Mouse (Mus musculus) cerebellum, adult 2 months (tissue): Measurements from ENCODE around the gene AI182371.

Experiments
- CTCF ChIP-seq: fragments of 200-500 bp; IDR thresholded peaks from 2 replicates; pipeline ENCODE4 v1.5.1; 2011; ENCODE audit warnings: low read depth, mild to moderate bottlenecking, control low read depth, low read length, moderate library complexity, borderline replicate concordance; ENCODE audit not compliant: insufficient read depth
- POLR2A ChIP-seq: fragments of 200-500 bp; IDR thresholded peaks from 2 replicates; pipeline ENCODE4 v1.6.1; 2011; ENCODE audit warnings: low read length, control low read depth, borderline replicate concordance; ENCODE audit not compliant: insufficient read depth

DNA sequence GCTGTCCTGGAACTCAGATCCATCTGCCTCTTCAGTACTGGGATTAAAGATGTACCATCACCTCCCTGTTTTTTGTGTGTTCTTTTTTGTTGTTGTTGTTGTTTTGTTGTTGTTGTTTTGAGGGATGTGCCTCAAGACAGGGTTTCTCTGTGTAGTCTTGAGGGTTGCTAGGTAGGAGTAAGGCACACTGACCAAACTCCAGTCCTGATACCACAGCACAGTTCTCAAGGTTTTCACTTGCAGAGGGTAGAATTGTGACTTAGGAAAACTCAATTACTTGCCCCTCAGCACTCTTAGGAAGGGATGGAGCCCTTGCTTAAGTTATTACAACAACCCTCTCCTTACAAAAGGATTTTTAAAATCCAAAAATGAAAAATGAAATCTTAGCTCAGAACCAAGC lies 30.1 kb upstream of the AI182371 start:
- TF ChIP-seq POLR2A (no peak), CTCF (no peak)
